Mouse (Mus musculus): ENCODE measurements around the gene Gm17078.
"Not testable (repeated sequence)": the region's sequence is repeated elsewhere in the genome, so short reads cannot be mapped to it uniquely, and the experiment has no call there.

Gene Gm17078

GRCm38 (mm10) chr14:51611210-51611609 is at the start of gene Gm17078:
Gm17078 (minus strand) TSS chr14:51611310.
- DNase-seq, result no peak

GRCm38 (mm10) chr14:51635566-51635965 is 24.5 kb upstream of the Gm17078 start, which contains the start of gene Gm4181:
Gm4181 (minus strand) TSS chr14:51635666.
- not testable (repeated sequence) for DNase-seq

- DNase-seq, result peak; percentile 8
Measured at GRCm38 (mm10) chr14:51632426-51632825, 21.3 kb upstream of the Gm17078 start.

- DNase-seq, result not testable (repeated sequence)
Measured at GRCm38 (mm10) chr14:51592039-51592438, 19.1 kb downstream of the Gm17078 start, which contains the start of gene Gm17174. Gm17174 (minus strand) TSS chr14:51592139.

GRCm38 (mm10) chr14:51573963-51574362 is 37.1 kb downstream of the Gm17078 start, which contains the start of gene Gm17175:
Gm17175 (minus strand) TSS chr14:51574063.
- DNase-seq, result not testable (repeated sequence)

All from cerebellum, adult 9-11 months (tissue).